23 mouse cellular contexts compared by ENCODE assay signal in genomic region chr10:108328983-108329382, GRCm38 (mm10). TPM values are rescaled to one million over a fixed set of nuclear protein-coding genes. Genes with fewer than 3 reads are reported as not detected.
"Had no signal": no experiment of that assay in that cellular context is flagged by ENCODE, and none has a peak within 500 bp of the region (broad histone marks: within the 10 kb centered on the region; RNA-seq: fewer than 3 reads in every experiment).

No protein-coding gene starts in this region.

- DNase-seq: gastrocnemius, adult 2 months; gastrocnemius, postnatal 10 days; gastrocnemius, postnatal 25 days; heart, postnatal 10 days; heart, postnatal 4 days; kidney, adult 11 months; kidney, postnatal 14 days; layer of hippocampus, adult 9-11 months; layer of hippocampus, postnatal 36 days; left cerebral cortex, postnatal 4 days had no signal

- H3K9ac ChIP-seq: heart, embryonic 12.5 days; hindbrain, embryonic 12.5 days; hindbrain, embryonic 14.5 days; kidney, embryonic 15.5 days; limb, embryonic 13.5 days; limb, embryonic 15.5 days; liver, embryonic 12.5 days; liver, embryonic 14.5 days had no signal

- H3K4me2 ChIP-seq: heart, embryonic 12.5 days; hindbrain, embryonic 12.5 days; hindbrain, embryonic 14.5 days; kidney, embryonic 15.5 days; limb, embryonic 13.5 days; limb, embryonic 15.5 days; liver, embryonic 12.5 days had no signal

- H3K36me3 ChIP-seq: heart, embryonic 12.5 days; hindbrain, embryonic 10.5 days; hindbrain, embryonic 12.5 days; kidney, embryonic 15.5 days; limb, embryonic 13.5 days; limb, embryonic 15.5 days; liver, embryonic 12.5 days had no signal

- H3K4me3 ChIP-seq: gastrocnemius, adult 2 months; heart, embryonic 12.5 days; hindbrain, embryonic 10.5 days; hindbrain, embryonic 12.5 days; kidney, embryonic 15.5 days; limb, embryonic 13.5 days; limb, embryonic 15.5 days; liver, embryonic 12.5 days had no signal

- H3K9me3 ChIP-seq: hindbrain, embryonic 10.5 days; hindbrain, embryonic 12.5 days; kidney, embryonic 15.5 days; limb, embryonic 13.5 days; limb, embryonic 15.5 days; liver, embryonic 12.5 days had no signal

- H3K27ac ChIP-seq: gastrocnemius, adult 2 months; hindbrain, embryonic 10.5 days; hindbrain, embryonic 12.5 days; hindbrain, embryonic 14.5 days; kidney, embryonic 15.5 days; kidney, postnatal 0 days; limb, embryonic 13.5 days; limb, embryonic 15.5 days; liver, embryonic 12.5 days; liver, embryonic 14.5 days had no signal

- ATAC-seq: hindbrain, embryonic 16.5 days; inflammation-experienced regulatory T-cells, adult 6 months; liver, embryonic 12.5 days had no signal

RNA-seq across cellular contexts. Expression of gene Pawr, which starts 2.9 kb away (rescaled TPM):
- total RNA-seq: granulocyte monocyte progenitor cell, adult 5-6 weeks had no signal
